Mouse (Mus musculus): ENCODE data around the gene Maged2. TPM values are rescaled to one million over a fixed set of nuclear protein-coding genes. Genes with fewer than 3 reads are reported as not detected.
A peak's percentile ranks its signal among the peaks of the same experiment; 100 is the strongest.
"Not testable (repeated sequence)": the region's sequence is repeated elsewhere in the genome, so short reads cannot be mapped to it uniquely, and the experiment has no call there.

Gene Maged2
- 405 and 477 TPM in 2 replicates for polyA plus RNA-seq (2012; rRNA removed)
- 949 and 973 TPM in 2 replicates for polyA plus RNA-seq (2014; fragmentation: Nextera tagmentation; extraction: Ambion mirVana)

- Histone ChIP-seq H3K9ac (ENCODE audit: low read depth, low read length, severe bottlenecking) (peak within 1 kb of the TSS; percentile 64), H3K27ac (replicated peaks; ENCODE audit: low read depth, low read length) (peak within 1 kb of the TSS; percentile 88), H3K4me2 (replicated peaks; ENCODE audit: low read depth, low read length, severe bottlenecking) (peak within 1 kb of the TSS; percentile 53), H3K4me1 (ENCODE audit: control insufficient read depth, insufficient read depth, low read length) (no peaks in the 10 kb centered on the region), H3K36me3 (ENCODE audit: control insufficient read depth, insufficient read depth, low read length) (peaks cover 30% of the 10 kb centered on the region), H3K27me3 (ENCODE audit: control insufficient read depth, insufficient read depth, low read length) (no peaks in the 10 kb centered on the region), H3K9me3 (ENCODE audit: control insufficient read depth, low read length) (no peaks in the 10 kb centered on the region), H3K4me3 (replicated peaks; ENCODE audit: low read length) (peak within 1 kb of the TSS; percentile 51)
- DNase-seq (ENCODE audit: low spot score) = peak; percentile 50
- TF ChIP-seq POLR2A (IDR thresholded peaks at IDR 0.05; ENCODE audit: borderline replicate concordance, extremely low read depth, insufficient read depth, insufficient read length) = 0 out of 2 replicates have a peak, but pooled peaks have one; percentile 28
- 19% methylated on average over 7 of the region's 7 CpGs for WGBS
- peak; percentile 48 for ATAC-seq (ENCODE audit: low FRiP score, low read depth)
Observed at GRCm38 (mm10) chrX:150814139-150814469, at the start of gene Maged2. Gene Maged2 (minus strand): TSS chrX:150814345.

- Histone ChIP-seq H3K27ac (replicated peaks; ENCODE audit: low read depth, low read length) (no peak overlapping the region), H3K9me3 (ENCODE audit: control insufficient read depth, low read length) (no peaks in the 10 kb centered on the region), H3K4me3 (replicated peaks; ENCODE audit: low read length) (no peak overlapping the region), H3K27me3 (ENCODE audit: control insufficient read depth, insufficient read depth, low read length) (no peaks in the 10 kb centered on the region), H3K36me3 (ENCODE audit: control insufficient read depth, insufficient read depth, low read length) (no peaks in the 10 kb centered on the region), H3K9ac (ENCODE audit: low read depth, low read length, severe bottlenecking) (no peak overlapping the region), H3K4me2 (replicated peaks; ENCODE audit: low read depth, low read length, severe bottlenecking) (no peak overlapping the region), H3K4me1 (ENCODE audit: control insufficient read depth, insufficient read depth, low read length) (no peaks in the 10 kb centered on the region)
- DNase-seq (ENCODE audit: low spot score) (no peak), ATAC-seq (ENCODE audit: low FRiP score, low read depth) (no peak)
- 86% methylated on average over 8 of the region's 8 CpGs for WGBS
- TF ChIP-seq POLR2A (IDR thresholded peaks at IDR 0.05; ENCODE audit: borderline replicate concordance, extremely low read depth, insufficient read depth, insufficient read length) = no peak
Observed at GRCm38 (mm10) chrX:150848230-150848629, 34.1 kb upstream of the Maged2 start.

- peak overlapping the region; percentile 67 for H3K27ac ChIP-seq (replicated peaks; ENCODE audit: low read depth, low read length)
- not testable (repeated sequence) for H3K9ac ChIP-seq (ENCODE audit: low read depth, low read length, severe bottlenecking); H3K36me3 ChIP-seq (ENCODE audit: control insufficient read depth, insufficient read depth, low read length); H3K27me3 ChIP-seq (ENCODE audit: control insufficient read depth, insufficient read depth, low read length); H3K4me1 ChIP-seq (ENCODE audit: control insufficient read depth, insufficient read depth, low read length); H3K4me3 ChIP-seq (replicated peaks; ENCODE audit: low read length); DNase-seq (ENCODE audit: low spot score); H3K9me3 ChIP-seq (ENCODE audit: control insufficient read depth, low read length); H3K4me2 ChIP-seq (replicated peaks; ENCODE audit: low read depth, low read length, severe bottlenecking)
- ATAC-seq (ENCODE audit: low FRiP score, low read depth) = peak; percentile 98
- WGBS = 33% methylated on average over 1 of the region's 10 CpGs
Observed at GRCm38 (mm10) chrX:150845480-150846205, 31.5 kb upstream of the Maged2 start.

DNA sequence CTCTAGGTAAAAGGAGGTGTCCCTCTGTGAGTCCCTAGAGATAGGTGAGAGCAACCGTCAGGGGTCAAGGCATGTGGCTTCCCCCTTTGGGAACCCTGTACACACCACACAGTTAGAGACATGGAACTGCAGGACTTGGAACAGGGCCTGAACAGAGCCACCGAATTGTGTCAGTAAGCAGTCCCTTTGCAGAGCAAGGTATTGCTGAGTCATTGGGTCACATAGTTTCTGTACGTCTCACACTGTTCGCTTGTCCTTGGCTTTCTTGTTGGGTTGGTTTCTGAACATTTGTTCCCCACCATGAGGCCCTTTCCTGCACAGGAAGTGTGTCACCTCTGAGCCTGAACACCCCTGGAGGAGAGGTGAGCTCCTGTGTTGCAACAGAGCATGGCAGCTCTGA lies 29.1 kb upstream of the Maged2 start:
- not testable (repeated sequence) for H3K9me3 ChIP-seq (ENCODE audit: control insufficient read depth, low read length); H3K4me1 ChIP-seq (ENCODE audit: control insufficient read depth, insufficient read depth, low read length); H3K9ac ChIP-seq (ENCODE audit: low read depth, low read length, severe bottlenecking); H3K27ac ChIP-seq (replicated peaks; ENCODE audit: low read depth, low read length); DNase-seq (ENCODE audit: low spot score); H3K36me3 ChIP-seq (ENCODE audit: control insufficient read depth, insufficient read depth, low read length); H3K4me2 ChIP-seq (replicated peaks; ENCODE audit: low read depth, low read length, severe bottlenecking); ATAC-seq (ENCODE audit: low FRiP score, low read depth); H3K27me3 ChIP-seq (ENCODE audit: control insufficient read depth, insufficient read depth, low read length); H3K4me3 ChIP-seq (replicated peaks; ENCODE audit: low read length)
- 100% methylated on average over 2 of the region's 4 CpGs for WGBS

DNA sequence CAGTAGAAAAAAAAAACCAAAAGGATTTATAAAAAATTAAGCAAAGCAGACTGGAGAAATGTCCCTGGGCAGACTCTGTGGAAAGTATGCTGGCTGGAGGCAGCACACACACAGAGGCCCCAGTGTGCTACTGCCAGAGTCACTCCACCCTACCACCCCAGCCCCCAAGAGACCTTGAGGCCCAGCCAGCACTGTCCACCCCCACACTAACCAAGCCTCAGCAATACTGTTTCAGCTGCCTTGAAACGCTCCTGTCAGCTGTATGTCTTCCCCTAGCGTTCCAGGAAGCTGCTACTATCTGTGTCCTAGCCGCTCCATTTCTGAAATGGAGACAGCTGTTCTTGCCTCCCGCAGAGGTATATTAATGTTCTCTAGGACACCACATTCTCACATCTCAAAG lies 16.2 kb upstream of the Maged2 start:
- no peaks in the 10 kb centered on the region for H3K27me3 ChIP-seq (ENCODE audit: control insufficient read depth, insufficient read depth, low read length)
- ATAC-seq (ENCODE audit: low FRiP score, low read depth) (no peak), DNase-seq (ENCODE audit: low spot score) (no peak)
- no peak overlapping the region for H3K9ac ChIP-seq (ENCODE audit: low read depth, low read length, severe bottlenecking)
- 83% methylated on average over 4 of the region's 4 CpGs for WGBS
- no peak for TF ChIP-seq POLR2A (IDR thresholded peaks at IDR 0.05; ENCODE audit: borderline replicate concordance, extremely low read depth, insufficient read depth, insufficient read length)
- H3K36me3 ChIP-seq (ENCODE audit: control insufficient read depth, insufficient read depth, low read length) = no peaks in the 10 kb centered on the region
- H3K27ac ChIP-seq (replicated peaks; ENCODE audit: low read depth, low read length) = no peak overlapping the region
- H3K4me3 ChIP-seq (replicated peaks; ENCODE audit: low read length) = no peak overlapping the region
- H3K4me2 ChIP-seq (replicated peaks; ENCODE audit: low read depth, low read length, severe bottlenecking) = no peak overlapping the region
- H3K4me1 ChIP-seq (ENCODE audit: control insufficient read depth, insufficient read depth, low read length) = no peaks in the 10 kb centered on the region
- no peaks in the 10 kb centered on the region for H3K9me3 ChIP-seq (ENCODE audit: control insufficient read depth, low read length)

DNA sequence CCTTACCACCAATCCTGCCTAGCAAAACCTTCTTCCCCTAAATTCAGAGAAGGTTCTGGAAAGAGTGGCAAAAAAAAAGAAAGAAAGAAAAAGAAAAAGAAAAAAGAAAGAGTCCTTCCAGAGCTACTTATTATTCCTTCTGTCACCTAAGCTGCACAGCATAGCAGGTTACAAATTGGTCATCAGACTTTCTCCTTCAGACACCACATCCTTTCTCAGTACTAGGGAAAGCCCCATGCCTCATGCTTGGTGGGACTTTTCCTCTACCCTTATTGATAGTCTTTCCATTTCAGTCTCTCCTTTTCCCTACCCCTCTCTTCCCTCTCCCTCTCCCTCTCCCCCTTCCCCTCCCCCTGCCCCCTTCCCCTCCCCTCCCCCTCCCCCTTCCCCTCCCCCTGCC lies 3.1 kb upstream of the Maged2 start:
- ATAC-seq (ENCODE audit: low FRiP score, low read depth) (no peak), DNase-seq (ENCODE audit: low spot score) (no peak)
- Histone ChIP-seq H3K9me3 (ENCODE audit: control insufficient read depth, low read length) (no peaks in the 10 kb centered on the region), H3K9ac (ENCODE audit: low read depth, low read length, severe bottlenecking) (no peak overlapping the region), H3K4me3 (replicated peaks; ENCODE audit: low read length) (no peak overlapping the region), H3K36me3 (ENCODE audit: control insufficient read depth, insufficient read depth, low read length) (0 out of 2 replicates have a peak, but pooled peaks cover under 1% of the 10 kb centered on the region), H3K4me1 (ENCODE audit: control insufficient read depth, insufficient read depth, low read length) (no peaks in the 10 kb centered on the region), H3K27ac (replicated peaks; ENCODE audit: low read depth, low read length) (no peak overlapping the region), H3K4me2 (replicated peaks; ENCODE audit: low read depth, low read length, severe bottlenecking) (no peak overlapping the region), H3K27me3 (ENCODE audit: control insufficient read depth, insufficient read depth, low read length) (no peaks in the 10 kb centered on the region)
- no peak for TF ChIP-seq POLR2A (IDR thresholded peaks at IDR 0.05; ENCODE audit: borderline replicate concordance, extremely low read depth, insufficient read depth, insufficient read length)
